Mouse (Mus musculus): ENCODE measurements around the gene Snrpb. TPM values are rescaled to one million over a fixed set of nuclear protein-coding genes. Genes with fewer than 3 reads are reported as not detected.

The Snrpb gene
- polyA plus RNA-seq, 1 experiment from 2014 or later = 590 TPM

- ATAC-seq = no peak
- H3K4me1 ChIP-seq = peaks cover 3% of the 10 kb centered on the region; the same call in 1 of the 2 replicates
- H3K36me3 ChIP-seq (ENCODE audit: poor library complexity, severe bottlenecking) = peaks cover 55% of the 10 kb centered on the region
- no peak overlapping the region for H3K4me2 ChIP-seq
- no peaks in the 10 kb centered on the region for H3K27me3 ChIP-seq
- H3K9me3 ChIP-seq (replicated peaks) = no peaks in the 10 kb centered on the region
- no peak overlapping the region for H3K4me3 ChIP-seq
- no peak overlapping the region for H3K27ac ChIP-seq
- WGBS = 50% methylated on average over 3 of the region's 3 CpGs
- no peak overlapping the region for H3K9ac ChIP-seq
These were observed 11.3 kb downstream of the Snrpb start for GRCm38 (mm10) chr2:130167861-130168260.

GRCm38 (mm10) chr2:130166311-130167214, 12.6 kb downstream of the Snrpb start:
- H3K4me2 ChIP-seq = no peak overlapping the region
- H3K27ac ChIP-seq = no peak overlapping the region
- H3K36me3 ChIP-seq (ENCODE audit: poor library complexity, severe bottlenecking) = peaks cover 42% of the 10 kb centered on the region
- WGBS = 63% methylated on average over 9 of the region's 9 CpGs
- no peaks in the 10 kb centered on the region for H3K27me3 ChIP-seq
- H3K4me1 ChIP-seq = peaks cover 3% of the 10 kb centered on the region; the same call in 1 of the 2 replicates
- H3K9me3 ChIP-seq (replicated peaks) = no peaks in the 10 kb centered on the region
- H3K9ac ChIP-seq = no peak overlapping the region
- H3K4me3 ChIP-seq = no peak overlapping the region
- ATAC-seq = peak; percentile 72

- H3K36me3 ChIP-seq (ENCODE audit: poor library complexity, severe bottlenecking) = peaks cover 15% of the 10 kb centered on the region
- ATAC-seq = no peak
- H3K27ac ChIP-seq = no peak overlapping the region
- peaks cover 7% of the 10 kb centered on the region for H3K4me1 ChIP-seq
- H3K4me3 ChIP-seq = no peak overlapping the region
- no peak overlapping the region for H3K4me2 ChIP-seq
- H3K27me3 ChIP-seq = no peaks in the 10 kb centered on the region
- no peak overlapping the region for H3K9ac ChIP-seq
- WGBS = 87% methylated on average over 5 of the region's 5 CpGs
- H3K9me3 ChIP-seq (replicated peaks) = no peaks in the 10 kb centered on the region
These were observed 16.5 kb downstream of the Snrpb start for GRCm38 (mm10) chr2:130162701-130163100.

- no peak for ATAC-seq
- Histone ChIP-seq H3K36me3 (ENCODE audit: poor library complexity, severe bottlenecking) (no peaks in the 10 kb centered on the region), H3K27ac (peak overlapping the region; percentile 35), H3K9me3 (replicated peaks) (no peaks in the 10 kb centered on the region), H3K9ac (no peak overlapping the region), H3K4me3 (no peak overlapping the region), H3K4me1 (peaks cover 7% of the 10 kb centered on the region; the same call in 1 of the 2 replicates), H3K27me3 (no peaks in the 10 kb centered on the region), H3K4me2 (no peak overlapping the region)
- 55% methylated on average over 4 of the region's 4 CpGs for WGBS
These were observed 21.1 kb downstream of the Snrpb start for GRCm38 (mm10) chr2:130158088-130158437.

- H3K4me2 ChIP-seq = no peak overlapping the region
- peaks cover 7% of the 10 kb centered on the region; the same call in 1 of the 2 replicates for H3K4me1 ChIP-seq
- H3K27me3 ChIP-seq = no peaks in the 10 kb centered on the region
- ATAC-seq = peak; percentile 67
- no peak overlapping the region for H3K4me3 ChIP-seq
- no peaks in the 10 kb centered on the region for H3K9me3 ChIP-seq (replicated peaks)
- no peak overlapping the region for H3K9ac ChIP-seq
- peak overlapping the region; percentile 35 for H3K27ac ChIP-seq
- no peaks in the 10 kb centered on the region for H3K36me3 ChIP-seq (ENCODE audit: poor library complexity, severe bottlenecking)
- 48% methylated on average over 14 of the region's 14 CpGs for WGBS
These were observed 21.7 kb downstream of the Snrpb start for GRCm38 (mm10) chr2:130157231-130158087.

GRCm38 (mm10) chr2:130155851-130156250, 23.4 kb downstream of the Snrpb start:
- Histone ChIP-seq H3K4me2 (no peak overlapping the region), H3K36me3 (ENCODE audit: poor library complexity, severe bottlenecking) (no peaks in the 10 kb centered on the region), H3K9me3 (replicated peaks) (no peaks in the 10 kb centered on the region), H3K27me3 (no peaks in the 10 kb centered on the region), H3K4me1 (peaks cover 7% of the 10 kb centered on the region; the same call in 1 of the 2 replicates), H3K4me3 (no peak overlapping the region), H3K9ac (no peak overlapping the region), H3K27ac (no peak overlapping the region)
- ATAC-seq = no peak

- no peaks in the 10 kb centered on the region for H3K27me3 ChIP-seq
- no peak overlapping the region for H3K4me3 ChIP-seq
- no peak for ATAC-seq
- 74% methylated on average over 3 of the region's 3 CpGs for WGBS
- H3K9me3 ChIP-seq (replicated peaks) = no peaks in the 10 kb centered on the region
- no peak overlapping the region for H3K4me2 ChIP-seq
- no peak overlapping the region for H3K9ac ChIP-seq
- H3K36me3 ChIP-seq (ENCODE audit: poor library complexity, severe bottlenecking) = no peaks in the 10 kb centered on the region
- peaks cover 7% of the 10 kb centered on the region; the same call in 1 of the 2 replicates for H3K4me1 ChIP-seq
- H3K27ac ChIP-seq = no peak overlapping the region
These were observed 24.0 kb downstream of the Snrpb start for GRCm38 (mm10) chr2:130155171-130155570.

GRCm38 (mm10) chr2:130146089-130146668, 33.0 kb downstream of the Snrpb start:
- H3K36me3 ChIP-seq (ENCODE audit: poor library complexity, severe bottlenecking) = no peaks in the 10 kb centered on the region
- no peak overlapping the region for H3K4me3 ChIP-seq
- ATAC-seq = peak; percentile 62
- H3K9ac ChIP-seq = no peak overlapping the region
- H3K27ac ChIP-seq = peak overlapping the region; percentile 14; the same call in 1 of the 2 replicates
- WGBS = 55% methylated on average over 5 of the region's 5 CpGs
- no peaks in the 10 kb centered on the region for H3K9me3 ChIP-seq (replicated peaks)
- no peaks in the 10 kb centered on the region for H3K27me3 ChIP-seq
- no peaks in the 10 kb centered on the region for H3K4me1 ChIP-seq
- no peak overlapping the region for H3K4me2 ChIP-seq

- no peaks in the 10 kb centered on the region for H3K27me3 ChIP-seq
- no peak overlapping the region for H3K9ac ChIP-seq
- H3K27ac ChIP-seq = no peak overlapping the region
- no peak overlapping the region for H3K4me3 ChIP-seq
- no peaks in the 10 kb centered on the region for H3K36me3 ChIP-seq (ENCODE audit: poor library complexity, severe bottlenecking)
- no peak overlapping the region for H3K4me2 ChIP-seq
- no peaks in the 10 kb centered on the region for H3K9me3 ChIP-seq (replicated peaks)
- no peaks in the 10 kb centered on the region for H3K4me1 ChIP-seq
- ATAC-seq = peak; percentile 24; the same call in 1 of the 2 replicates
- WGBS = 86% methylated on average over 23 of the region's 23 CpGs
These were observed 34.4 kb downstream of the Snrpb start for GRCm38 (mm10) chr2:130144703-130145324.

GRCm38 (mm10) chr2:130143011-130143410, 36.2 kb downstream of the Snrpb start:
- Histone ChIP-seq H3K4me3 (no peak overlapping the region), H3K36me3 (ENCODE audit: poor library complexity, severe bottlenecking) (no peaks in the 10 kb centered on the region), H3K9ac (no peak overlapping the region), H3K4me1 (no peaks in the 10 kb centered on the region), H3K4me2 (no peak overlapping the region), H3K27ac (no peak overlapping the region), H3K9me3 (replicated peaks) (no peaks in the 10 kb centered on the region), H3K27me3 (no peaks in the 10 kb centered on the region)
- no peak for ATAC-seq
- 94% methylated on average over 8 of the region's 8 CpGs for WGBS

- ATAC-seq = no peak
- Histone ChIP-seq H3K4me2 (no peak overlapping the region), H3K36me3 (ENCODE audit: poor library complexity, severe bottlenecking) (no peaks in the 10 kb centered on the region), H3K9ac (no peak overlapping the region), H3K4me3 (no peak overlapping the region), H3K27ac (no peak overlapping the region), H3K9me3 (replicated peaks) (no peaks in the 10 kb centered on the region), H3K4me1 (peaks cover 10% of the 10 kb centered on the region), H3K27me3 (no peaks in the 10 kb centered on the region)
- 73% methylated on average over 1 of the region's 1 CpGs for WGBS
These were observed 49.5 kb downstream of the Snrpb start for GRCm38 (mm10) chr2:130129687-130130086.

Data from forebrain, embryonic 13.5 days (tissue).